Mouse (Mus musculus) urinary bladder, postnatal 25 days (tissue): ENCODE data around the gene Srpr.

ENCODE experiments used
- DNase-seq: peaks from one replicate; pipeline ENCODE4 v3.0.0; 2022; ENCODE audit warnings: low spot score

The Srpr gene

GRCm38 (mm10) chr9:35199772-35200471, at the start of gene Srpr, which contains the start of gene Tirap:
Gene Srpr (plus strand): TSS chr9:35200175.
Gene Tirap (minus strand): TSS chr9:35200291.
- peak; percentile 94 for DNase-seq

GRCm38 (mm10) chr9:35152923-35153322, 47.1 kb upstream of the Srpr start:
- DNase-seq, result no peak

GRCm38 (mm10) chr9:35156002-35156710, 43.8 kb upstream of the Srpr start:
- DNase-seq, result no peak

GRCm38 (mm10) chr9:35156862-35157261, 43.1 kb upstream of the Srpr start:
- DNase-seq, result no peak

GRCm38 (mm10) chr9:35158477-35158876, 41.5 kb upstream of the Srpr start:
- no peak for DNase-seq

- DNase-seq, result no peak
These were observed 39.3 kb upstream of the Srpr start for GRCm38 (mm10) chr9:35160662-35161061.

- no peak for DNase-seq
These were observed 38.3 kb upstream of the Srpr start for GRCm38 (mm10) chr9:35161721-35162120.

GRCm38 (mm10) chr9:35163011-35163690, 36.8 kb upstream of the Srpr start:
- no peak for DNase-seq

GRCm38 (mm10) chr9:35164142-35164874, 35.7 kb upstream of the Srpr start:
- DNase-seq, result no peak

GRCm38 (mm10) chr9:35166144-35166797, 33.7 kb upstream of the Srpr start:
- no peak for DNase-seq

GRCm38 (mm10) chr9:35166798-35167635, 33.0 kb upstream of the Srpr start:
- no peak for DNase-seq

GRCm38 (mm10) chr9:35170071-35170470, 29.9 kb upstream of the Srpr start:
- DNase-seq, result no peak

GRCm38 (mm10) chr9:35173331-35173730, 26.6 kb upstream of the Srpr start:
- DNase-seq, result no peak

GRCm38 (mm10) chr9:35175251-35176123, 24.5 kb upstream of the Srpr start, which contains the start of gene Dcps:
Gene Dcps (minus strand): TSS chr9:35176061.
- DNase-seq, result peak; percentile 85

- no peak for DNase-seq
These were observed 23.8 kb upstream of the Srpr start for GRCm38 (mm10) chr9:35176124-35176659.

- DNase-seq, result no peak
These were observed 17.1 kb upstream of the Srpr start for GRCm38 (mm10) chr9:35182832-35183231.

GRCm38 (mm10) chr9:35183359-35183758, 16.6 kb upstream of the Srpr start:
- DNase-seq, result no peak

- no peak for DNase-seq
These were observed 13.5 kb upstream of the Srpr start for GRCm38 (mm10) chr9:35186430-35186829.

- no peak for DNase-seq
These were observed 12.5 kb upstream of the Srpr start for GRCm38 (mm10) chr9:35187351-35187903.
